In the genomic region with DNA sequence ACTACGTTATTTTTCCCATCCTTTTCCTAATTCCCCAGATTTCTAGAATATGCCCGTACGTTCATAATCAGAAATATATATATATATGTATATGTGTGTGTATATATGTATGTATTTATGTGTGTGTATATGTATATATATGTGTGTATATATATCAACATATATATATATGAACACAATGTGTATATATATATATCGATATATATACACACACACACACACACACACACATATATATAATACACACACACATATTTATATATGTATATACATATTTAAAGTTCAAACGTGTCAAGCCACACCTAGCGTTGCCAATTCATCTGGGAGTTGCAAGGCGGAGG, we compare ENCODE assay signal across 8 mouse cellular contexts. TPM values are rescaled to one million over a fixed set of nuclear protein-coding genes. Genes with fewer than 3 reads are reported as not detected.
A peak's percentile ranks its signal among the peaks of the same experiment; 100 is the strongest.
DNase-seq lines count a peak whose midpoint lies in the region; ATAC-seq and TF ChIP-seq lines count a peak whose summit lies in the region.

No protein-coding gene starts in this region.

- peak overlapping the region; percentile 59 for H3K4me2 ChIP-seq in heart, embryonic 12.5 days
- peak overlapping the region; percentile 57 for H3K4me2 ChIP-seq in forebrain, embryonic 16.5 days (ENCODE audit: low read length)
- peak overlapping the region; percentile 78 for H3K4me2 ChIP-seq in liver, postnatal 0 days (ENCODE audit: low read depth, low read length)

- WGBS in heart, embryonic 12.5 days = 43% methylated on average over 7 of the region's 7 CpGs
- WGBS in forebrain, embryonic 16.5 days = 33% methylated on average over 7 of the region's 7 CpGs
- 37% methylated on average over 7 of the region's 7 CpGs for WGBS in liver, postnatal 0 days (ENCODE audit: insufficient replicate concordance)

- H3K36me3 ChIP-seq in heart, embryonic 12.5 days = no peaks in the 10 kb centered on the region
- no peaks in the 10 kb centered on the region for H3K36me3 ChIP-seq in E14TG2a.4 (ENCODE audit: insufficient read depth, low read length)
- H3K36me3 ChIP-seq in forebrain, embryonic 16.5 days (ENCODE audit: control insufficient read depth, insufficient read depth) = no peaks in the 10 kb centered on the region
- H3K36me3 ChIP-seq in liver, postnatal 0 days (replicated peaks; ENCODE audit: insufficient read depth, low read length) = no peaks in the 10 kb centered on the region

- no peak for TF ChIP-seq EP300 in liver, postnatal 0 days (IDR thresholded peaks at IDR 0.05; ENCODE audit: low read depth)

- peak overlapping the region; percentile 86 for H3K27ac ChIP-seq in heart, embryonic 12.5 days (ENCODE audit: poor library complexity, severe bottlenecking)
- H3K27ac ChIP-seq in forebrain, embryonic 16.5 days (ENCODE audit: low read length) = peak overlapping the region; percentile 86; the same call in 1 of the 2 replicates
- H3K27ac ChIP-seq in liver, postnatal 0 days (ENCODE audit: low read depth) = peak overlapping the region; percentile 96

- H3K4me3 ChIP-seq in heart, embryonic 12.5 days = peak overlapping the region; percentile 53
- peak overlapping the region; percentile 74 for H3K4me3 ChIP-seq in E14TG2a.4 (replicated peaks; ENCODE audit: low read length)
- peak overlapping the region; percentile 57 for H3K4me3 ChIP-seq in forebrain, embryonic 16.5 days (replicated peaks; ENCODE audit: low read length)
- H3K4me3 ChIP-seq in liver, postnatal 0 days (ENCODE audit: low read depth, low read length) = peak overlapping the region; percentile 64

- DNase-seq in heart, adult 18-20 months = no peak
- DNase-seq in liver, postnatal 0 days = no peak
- DNase-seq in layer of hippocampus, adult 11-12 months (ENCODE audit: low spot score) = no peak
- DNase-seq in adrenal gland, postnatal 14 days = no peak
- DNase-seq in cerebellum, postnatal 10 days = no peak

- H3K9me3 ChIP-seq in heart, embryonic 12.5 days (replicated peaks) = no peaks in the 10 kb centered on the region
- no peaks in the 10 kb centered on the region for H3K9me3 ChIP-seq in E14TG2a.4 (ENCODE audit: low read length)
- H3K9me3 ChIP-seq in forebrain, embryonic 16.5 days (ENCODE audit: control insufficient read depth, low read length) = no peaks in the 10 kb centered on the region
- no peaks in the 10 kb centered on the region for H3K9me3 ChIP-seq in liver, postnatal 0 days (ENCODE audit: low read length)

- no peak; the same call in 1 of the 2 replicates for ATAC-seq in heart, embryonic 12.5 days (ENCODE audit: insufficient number of reproducible peaks, low FRiP score)
- no peak for ATAC-seq in forebrain, embryonic 16.5 days
- no peak for ATAC-seq in liver, postnatal 0 days

- H3K27me3 ChIP-seq in heart, embryonic 12.5 days (replicated peaks) = no peaks in the 10 kb centered on the region
- peaks cover 3% of the 10 kb centered on the region; the same call in 1 of the 2 replicates for H3K27me3 ChIP-seq in E14TG2a.4 (ENCODE audit: insufficient read depth, low read length)
- H3K27me3 ChIP-seq in forebrain, embryonic 16.5 days (replicated peaks; ENCODE audit: control insufficient read depth, insufficient read depth, low read length) = no peaks in the 10 kb centered on the region
- H3K27me3 ChIP-seq in liver, postnatal 0 days (ENCODE audit: insufficient read depth, low read length) = no peaks in the 10 kb centered on the region

- no peaks in the 10 kb centered on the region for H3K4me1 ChIP-seq in heart, embryonic 12.5 days (replicated peaks)
- H3K4me1 ChIP-seq in E14TG2a.4 (replicated peaks; ENCODE audit: low read depth, low read length) = peaks cover 7% of the 10 kb centered on the region; the same call in 1 of the 2 replicates
- peaks cover 5% of the 10 kb centered on the region for H3K4me1 ChIP-seq in forebrain, embryonic 16.5 days (replicated peaks; ENCODE audit: control insufficient read depth, insufficient read depth, low read length)
- H3K4me1 ChIP-seq in liver, postnatal 0 days (ENCODE audit: insufficient read depth) = peaks cover 5% of the 10 kb centered on the region; the same call in 1 of the 2 replicates

- H3K9ac ChIP-seq in heart, embryonic 12.5 days = peak overlapping the region; percentile 72
- H3K9ac ChIP-seq in forebrain, embryonic 16.5 days (replicated peaks; ENCODE audit: low read depth, low read length) = peak overlapping the region; percentile 68
- peak overlapping the region; percentile 63 for H3K9ac ChIP-seq in liver, postnatal 0 days (replicated peaks)

- no peak for TF ChIP-seq CTCF in E14TG2a.4 (conservative IDR thresholded peaks at IDR 0.05; ENCODE audit: low read length)
- no peak for TF ChIP-seq CTCF in liver, postnatal 0 days (IDR thresholded peaks at IDR 0.05; ENCODE audit: low read depth)

RNA-seq across cellular contexts. Expression of a gene that starts 16.7 kb away (rescaled TPM):
- polyA plus RNA-seq in heart, embryonic 12.5 days (2016; fragmentation: Nextera tagmentation; extraction: Ambion mirVana) = 122 and 124 TPM in 2 replicates
- total RNA-seq in heart, adult 18-20 months (2021) = 10 to 100 TPM; 60.2 to 63.9 TPM
- polyA plus RNA-seq in forebrain, embryonic 16.5 days (2015; fragmentation: Nextera tagmentation; extraction: Ambion mirVana) = 209 and 217 TPM in 2 replicates
- 44.8 and 51.0 TPM in 2 replicates for polyA plus RNA-seq in liver, postnatal 0 days (2015; fragmentation: Nextera tagmentation; extraction: Ambion mirVana)
- 68.0 TPM in 2 replicates for total RNA-seq in adrenal gland, postnatal 14 days (2021)

RNA-seq across cellular contexts. Expression of a gene that starts 17.6 kb away (rescaled TPM):
- 74.3 and 76.2 TPM in 2 replicates for polyA plus RNA-seq in heart, embryonic 12.5 days (2016; fragmentation: Nextera tagmentation; extraction: Ambion mirVana)
- 10 to 100 TPM; 63.9 to 78.5 TPM for total RNA-seq in heart, adult 18-20 months (2021)
- 70.1 and 73.5 TPM in 2 replicates for polyA plus RNA-seq in forebrain, embryonic 16.5 days (2015; fragmentation: Nextera tagmentation; extraction: Ambion mirVana)
- polyA plus RNA-seq in liver, postnatal 0 days (2015; fragmentation: Nextera tagmentation; extraction: Ambion mirVana) = 52.5 and 54.5 TPM in 2 replicates
- total RNA-seq in adrenal gland, postnatal 14 days (2021) = 59.8 and 60.9 TPM in 2 replicates

RNA-seq across cellular contexts. Expression of a gene that starts 53.6 kb away (rescaled TPM):
- 18.9 and 19.2 TPM in 2 replicates for polyA plus RNA-seq in heart, embryonic 12.5 days (2016; fragmentation: Nextera tagmentation; extraction: Ambion mirVana)
- 10 to 100 TPM; 16.2 to 17.6 TPM for total RNA-seq in heart, adult 18-20 months (2021)
- 10.1 and 12.3 TPM in 2 replicates for polyA plus RNA-seq in forebrain, embryonic 16.5 days (2015; fragmentation: Nextera tagmentation; extraction: Ambion mirVana)
- polyA plus RNA-seq in liver, postnatal 0 days (2015; fragmentation: Nextera tagmentation; extraction: Ambion mirVana) = 11.9 and 12.4 TPM in 2 replicates
- total RNA-seq in adrenal gland, postnatal 14 days (2021) = 7.8 and 10.4 TPM in 2 replicates
